Mouse (Mus musculus): ENCODE measurements around the gene Trim31. TPM values are rescaled to one million over a fixed set of nuclear protein-coding genes. Genes with fewer than 3 reads are reported as not detected.

Trim31 gene
- total RNA-seq, 4 experiments from 2014 or later, result not detected

GRCm38 (mm10) chr17:36943691-36944090, 45.8 kb downstream of the Trim31 start:
- DNase-seq (ENCODE audit: low spot score in 2 of 2), result no peak

GRCm38 (mm10) chr17:36944121-36944775, 46.3 kb downstream of the Trim31 start:
- DNase-seq (ENCODE audit: low spot score in 2 of 2), result no peak

DNA sequence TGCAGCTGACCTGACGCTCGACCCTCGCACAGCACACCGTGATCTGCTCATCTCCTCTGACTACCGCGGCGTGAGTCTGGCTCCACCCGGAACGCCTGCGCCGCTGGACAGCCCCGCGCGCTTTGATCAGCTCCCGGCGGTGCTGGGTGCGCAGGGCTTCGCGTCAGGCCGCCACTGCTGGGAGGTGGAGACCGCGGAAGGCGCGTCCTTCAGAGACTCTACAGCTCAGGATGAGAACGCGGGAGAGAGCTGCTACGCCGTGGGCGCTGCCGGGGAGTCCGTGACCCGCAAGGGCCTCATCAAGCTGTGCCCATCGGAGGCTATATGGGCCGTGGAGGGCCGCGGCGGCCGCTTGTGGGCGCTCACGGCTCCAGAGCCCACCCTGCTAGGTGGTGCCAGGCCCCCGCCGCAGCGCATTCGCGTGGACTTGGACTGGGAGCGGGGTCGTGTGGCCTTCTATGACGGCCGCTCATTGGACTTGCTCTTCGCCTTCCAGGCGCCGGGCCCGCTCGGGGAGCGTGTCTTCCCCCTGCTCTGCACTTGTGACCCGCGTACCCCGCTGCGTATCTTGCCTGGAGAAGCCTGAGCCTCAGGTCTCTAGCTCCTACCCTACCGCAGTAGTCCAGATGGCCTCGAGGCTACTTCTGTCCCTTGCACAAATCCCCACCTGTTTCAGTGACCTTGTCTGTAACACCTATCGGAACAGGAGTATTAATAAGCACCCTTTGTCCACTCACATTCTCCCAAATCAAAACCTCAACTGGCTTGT, 49.3 kb downstream of the Trim31 start:
- peak; percentile 51 to 53 for DNase-seq (ENCODE audit: low spot score in 2 of 2)

GRCm38 (mm10) chr17:36948286-36948685, 50.4 kb downstream of the Trim31 start:
- no peak for DNase-seq (ENCODE audit: low spot score in 2 of 2)

DNA sequence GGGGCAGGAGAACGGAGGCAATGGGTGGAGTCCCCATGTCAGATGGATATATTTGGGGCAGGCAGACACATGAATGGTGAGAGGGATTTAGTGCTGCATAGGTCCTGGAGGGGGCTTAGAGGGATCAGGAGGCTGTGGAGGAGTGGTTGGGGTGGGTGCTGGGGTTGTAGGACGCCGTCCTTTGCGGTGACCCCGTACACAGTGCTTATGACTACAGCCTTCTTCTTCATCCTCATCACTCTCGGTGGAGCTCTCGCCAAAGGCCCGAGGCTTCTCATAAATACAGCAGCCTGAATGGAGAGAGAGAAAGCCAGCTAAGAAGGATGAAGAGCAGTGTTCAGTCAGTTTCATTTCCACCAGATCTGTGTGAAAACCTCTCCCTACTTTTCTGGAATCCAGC, 51.3 kb downstream of the Trim31 start:
- no peak for DNase-seq (ENCODE audit: low spot score in 2 of 2)

- peak; percentile 87 to 96 for DNase-seq (ENCODE audit: low spot score in 2 of 2)
Measured at GRCm38 (mm10) chr17:36950981-36951947, 53.3 kb downstream of the Trim31 start, which contains the start of gene Ppp1r11. TSS of gene Ppp1r11 (minus strand) at chr17:36951741.

DNA sequence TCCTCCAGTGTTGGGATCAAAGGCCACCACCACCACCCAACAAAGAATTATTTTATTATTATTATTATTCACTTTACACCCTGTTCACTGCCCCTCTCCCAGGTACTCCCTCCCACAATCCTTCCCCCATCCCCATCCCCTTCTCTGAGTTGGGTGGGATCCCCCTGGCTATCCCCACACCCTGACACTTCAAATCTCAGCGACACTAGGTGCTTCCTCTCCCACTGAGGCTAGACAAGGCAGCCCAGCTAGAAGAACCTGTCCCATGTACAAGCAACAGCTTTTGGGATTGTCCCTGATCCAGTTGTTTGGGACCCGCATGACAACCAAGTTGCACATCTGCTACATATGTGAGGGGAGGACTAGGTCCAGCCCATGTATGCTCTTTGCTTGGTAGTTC, 54.7 kb downstream of the Trim31 start:
- no peak for DNase-seq (ENCODE audit: low spot score in 2 of 2)

GRCm38 (mm10) chr17:36953062-36953461, 55.1 kb downstream of the Trim31 start:
- DNase-seq (ENCODE audit: low spot score in 2 of 2), result no peak

GRCm38 (mm10) chr17:36957999-36958743, 60.3 kb downstream of the Trim31 start, which contains the start of the genes Znrd1 and Znrd1as:
TSS of gene Znrd1 (minus strand) at chr17:36958559.
TSS of gene Znrd1as (plus strand) at chr17:36958592.
- peak; percentile 91 to 96 for DNase-seq (ENCODE audit: low spot score in 2 of 2)

GRCm38 (mm10) chr17:36958884-36959283, 61.0 kb downstream of the Trim31 start:
- DNase-seq (ENCODE audit: low spot score in 2 of 2), result no peak

Other genes starting within 250 kb of the Trim31 start
- gene H2-M1, start 225.9 kb upstream of the Trim31 start, total RNA-seq (2022), result not detected
- gene H2-M10.5, start 125.2 kb upstream of the Trim31 start, total RNA-seq (2022), result not detected
- gene H2-M10.6, start 85.9 kb upstream of the Trim31 start, total RNA-seq (2022), result not detected
- 10 to 100 TPM; 23.1 to 26.2 (median 24.2) TPM for gene Trim26, start 61.0 kb upstream of the Trim31 start, total RNA-seq (2022)
- gene Trim15, start 30.9 kb upstream of the Trim31 start, total RNA-seq (2022), result under 1 TPM in 1 of 4 experiments, not detected in 3; 0.19 TPM
- gene Trim10, start 28.5 kb upstream of the Trim31 start, total RNA-seq (2022), result not detected
- gene Trim40, start 8.0 kb upstream of the Trim31 start, total RNA-seq (2022), result under 1 TPM in 1 of 4 experiments, not detected in 3; 0.24 TPM
- gene Rnf39, start 44.8 kb downstream of the Trim31 start, total RNA-seq (2022), result 1 to 10 TPM; 5.6 to 8.0 (median 6.5) TPM
- 100 to 1,000 TPM; 107 to 144 (median 137) TPM for gene Ppp1r11, start 53.6 kb downstream of the Trim31 start, total RNA-seq (2022)
- gene Znrd1, start 60.4 kb downstream of the Trim31 start, total RNA-seq (2022), result 10 to 100 TPM; 23.9 to 39.6 (median 33.0) TPM
- 1 to 10 TPM; 4.7 to 7.3 (median 6.6) TPM for gene Znrd1as, start 60.5 kb downstream of the Trim31 start, total RNA-seq (2022)
- 1 to 10 TPM in 1 of 4 experiments, under 1 TPM in 2, not detected in 1; 0.86 to 1.3 (median 0.89) TPM for gene 2410137M14Rik, start 83.1 kb downstream of the Trim31 start, total RNA-seq (2022)
- 1 to 10 TPM in 2 of 4 experiments, under 1 TPM in 2; 0.44 to 1.6 (median 0.97) TPM for gene H2-M5, start 91.4 kb downstream of the Trim31 start, total RNA-seq (2022)
- 10 to 100 TPM in 1 of 4 experiments, 1 to 10 TPM in 3; 8.1 to 10.5 (median 9.0) TPM for gene Zfp57, start 103.0 kb downstream of the Trim31 start, total RNA-seq (2022)
- gene Mog, start 125.3 kb downstream of the Trim31 start, total RNA-seq (2022), result 10 to 100 TPM; 52.5 to 55.9 (median 54.6) TPM
- gene Gabbr1, start 147.8 kb downstream of the Trim31 start, total RNA-seq (2022), result 100 to 1,000 TPM; 662 to 748 (median 699) TPM
- gene Olfr90, start 190.4 kb downstream of the Trim31 start, total RNA-seq (2022), result not detected
- not detected for gene Olfr91, start 200.2 kb downstream of the Trim31 start, total RNA-seq (2022)
- not detected for gene Olfr92, start 222.0 kb downstream of the Trim31 start, total RNA-seq (2022)